Mouse (Mus musculus): ENCODE data around the gene Clip3.

Gene Clip3

DNA sequence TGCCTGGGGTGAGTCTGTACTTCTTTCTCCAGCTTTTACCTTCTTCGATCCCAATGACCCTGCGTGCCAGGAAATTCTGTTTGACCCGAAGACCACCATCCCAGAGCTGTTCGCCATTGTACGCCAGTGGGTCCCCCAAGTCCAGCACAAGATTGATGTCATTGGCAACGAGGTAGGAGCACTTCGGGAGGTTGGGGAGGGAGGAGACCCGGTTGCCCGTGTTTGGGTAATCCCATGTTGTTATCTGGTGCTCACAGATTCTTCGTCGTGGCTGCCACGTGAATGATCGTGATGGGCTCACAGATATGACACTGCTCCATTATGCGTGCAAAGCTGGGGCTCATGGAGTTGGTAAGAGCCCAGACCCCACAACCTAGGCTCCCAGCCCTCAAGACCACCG lies 5.3 kb downstream of the Clip3 start:
- no peak for DNase-seq

DNA sequence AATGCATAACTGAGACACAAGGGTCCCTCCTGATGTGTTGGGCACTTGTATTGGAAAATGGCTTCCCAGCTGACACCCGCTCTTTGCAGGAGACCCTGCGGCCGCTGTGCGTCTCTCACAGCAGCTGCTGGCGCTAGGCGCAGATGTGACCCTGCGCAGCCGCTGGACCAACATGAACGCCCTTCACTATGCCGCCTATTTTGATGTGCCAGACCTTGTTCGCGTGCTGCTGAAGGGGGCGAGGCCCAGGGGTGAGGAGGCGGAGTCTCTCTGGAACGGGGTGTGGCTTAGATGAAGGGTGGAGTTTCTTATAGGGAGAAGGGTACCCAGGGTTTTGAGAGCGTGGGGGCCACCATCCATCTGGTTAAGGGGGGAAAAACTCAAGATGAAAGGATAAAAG lies 5.7 kb downstream of the Clip3 start:
- no peak for DNase-seq

DNA sequence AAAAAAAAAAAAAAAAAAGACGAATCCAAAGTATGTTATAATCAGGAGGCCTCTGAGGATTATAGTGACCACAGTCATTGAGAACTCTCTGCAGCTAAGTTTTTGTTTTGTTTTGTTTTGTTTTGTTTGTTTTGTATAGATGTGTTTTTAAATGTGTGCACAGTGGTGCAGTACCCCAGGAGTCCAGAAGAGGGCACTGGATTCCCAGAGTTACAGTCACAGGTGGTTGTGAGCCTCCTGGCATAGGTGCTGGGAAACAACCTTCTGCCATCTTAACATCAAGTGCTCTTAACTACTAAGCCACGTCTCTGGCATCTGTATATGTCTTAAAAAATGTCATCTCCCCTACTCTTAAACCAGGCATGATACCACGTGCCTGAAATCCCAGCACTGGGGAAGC lies 9.4 kb downstream of the Clip3 start:
- DNase-seq = peak; percentile 47

DNA sequence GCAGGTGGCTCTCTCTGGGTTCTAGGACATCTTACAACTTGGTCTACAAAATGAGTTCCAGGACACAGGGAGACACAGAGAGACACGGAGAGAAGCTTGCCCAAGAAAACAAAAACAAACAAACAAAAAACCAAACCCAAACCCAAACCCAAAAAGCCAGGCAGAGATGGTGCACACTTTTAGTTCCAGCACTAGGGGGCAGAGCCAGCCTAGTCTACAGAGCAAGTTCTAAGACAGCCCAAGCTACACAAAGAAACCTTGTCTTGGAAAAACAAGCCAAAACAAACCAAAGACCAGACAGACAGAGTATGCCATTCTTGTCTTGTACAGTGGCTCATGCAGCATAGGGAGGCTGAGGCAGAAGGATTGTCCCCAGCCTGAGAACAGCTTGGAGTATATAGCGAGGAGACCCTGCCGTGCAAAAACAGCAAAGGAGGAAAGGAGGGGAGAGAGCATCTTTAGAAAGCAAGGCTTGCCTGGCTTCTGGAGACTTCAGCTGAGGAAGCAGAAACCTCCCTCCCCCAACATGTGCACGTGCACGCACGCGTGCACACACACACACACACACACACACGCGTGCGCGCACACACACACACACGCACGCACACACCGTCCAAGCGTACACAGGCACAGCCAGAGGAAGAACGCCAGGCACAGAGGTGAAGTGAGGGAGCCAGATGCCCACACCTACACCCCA lies 14.7 kb downstream of the Clip3 start:
- peak; percentile 21 for DNase-seq

DNA sequence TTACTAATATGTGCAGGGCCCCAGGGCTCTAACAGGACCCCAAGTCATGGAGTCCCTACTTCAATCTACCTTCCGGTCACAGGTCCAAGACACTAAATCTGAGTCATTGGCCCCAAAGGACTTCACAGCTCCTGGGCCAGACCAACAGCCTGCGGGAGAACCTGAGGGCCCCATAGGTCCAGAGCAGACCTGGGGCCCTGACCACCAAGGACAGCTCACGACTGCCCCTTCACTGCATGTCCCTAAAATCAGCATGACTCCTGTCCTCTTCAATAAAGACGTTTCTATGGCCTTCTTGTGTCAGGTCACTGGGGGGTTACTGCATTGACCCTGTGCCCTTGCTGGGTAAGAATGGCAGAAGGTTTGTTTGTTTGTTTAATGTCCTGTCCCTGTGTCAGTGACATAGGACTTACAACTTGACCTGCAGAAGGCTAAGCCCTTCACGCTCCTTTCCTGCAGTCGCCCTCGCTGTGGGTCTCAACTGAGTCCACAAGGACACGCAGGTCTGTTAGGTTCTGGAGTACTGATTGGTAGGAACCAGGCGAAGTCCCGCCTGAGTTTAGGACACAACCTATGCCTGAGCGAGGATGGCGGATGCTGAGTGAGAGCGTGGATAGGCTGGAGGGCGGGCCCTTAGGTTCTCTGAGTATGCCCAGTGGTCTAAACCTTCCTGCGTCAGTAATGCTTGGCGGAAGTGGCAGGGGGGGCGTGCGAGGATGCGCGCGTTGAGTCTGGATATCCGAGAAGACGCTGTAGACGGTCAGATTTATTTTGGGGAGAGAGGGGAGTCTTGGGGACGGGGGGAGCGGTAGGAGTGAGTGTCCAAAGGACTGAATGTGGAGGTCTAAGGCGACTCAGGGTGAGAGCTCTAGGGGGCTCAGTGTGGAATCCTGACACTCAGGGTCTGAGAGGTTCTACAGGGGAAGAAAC lies 16.8 kb downstream of the Clip3 start, which contains the start of gene Alkbh6:
Gene Alkbh6, plus strand, starts transcription at position 642 of the 930 bp plus-strand sequence.
- DNase-seq = peak; percentile 94

DNA sequence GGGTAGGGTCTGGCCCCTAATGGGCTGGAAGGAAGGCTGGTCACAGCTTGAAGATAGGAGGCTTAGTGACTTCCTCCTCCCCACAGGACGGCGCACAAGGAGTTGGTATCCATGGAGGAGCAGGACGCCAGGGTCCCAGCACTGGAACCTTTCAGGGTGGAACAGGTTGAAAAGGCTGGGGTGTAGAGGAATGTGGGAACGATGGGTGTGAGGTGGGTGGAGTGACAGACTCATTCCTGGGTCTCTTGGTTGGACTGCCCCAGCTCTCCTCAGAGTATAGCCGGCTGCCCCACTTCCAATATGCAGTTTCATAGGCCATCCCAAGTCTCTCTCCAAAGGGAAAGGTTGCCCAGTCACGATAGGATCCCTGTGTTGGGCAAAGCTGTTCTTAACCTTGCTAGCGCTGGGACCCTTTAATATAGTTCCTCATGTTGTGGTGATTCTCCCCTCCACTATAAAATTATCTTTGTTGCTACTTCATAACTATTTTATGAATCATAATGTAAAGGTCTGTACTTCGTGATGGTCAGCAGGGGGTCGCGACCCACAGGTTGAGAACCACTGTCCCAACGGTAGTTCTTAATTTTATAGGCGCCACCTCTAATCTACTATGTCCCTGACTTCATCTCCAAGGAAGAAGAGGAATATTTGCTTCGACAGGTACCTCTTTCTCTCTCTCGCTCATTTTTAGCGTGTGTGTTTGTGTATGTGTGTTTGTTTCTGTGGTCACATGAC lies 18.0 kb downstream of the Clip3 start:
- no peak for DNase-seq

DNA sequence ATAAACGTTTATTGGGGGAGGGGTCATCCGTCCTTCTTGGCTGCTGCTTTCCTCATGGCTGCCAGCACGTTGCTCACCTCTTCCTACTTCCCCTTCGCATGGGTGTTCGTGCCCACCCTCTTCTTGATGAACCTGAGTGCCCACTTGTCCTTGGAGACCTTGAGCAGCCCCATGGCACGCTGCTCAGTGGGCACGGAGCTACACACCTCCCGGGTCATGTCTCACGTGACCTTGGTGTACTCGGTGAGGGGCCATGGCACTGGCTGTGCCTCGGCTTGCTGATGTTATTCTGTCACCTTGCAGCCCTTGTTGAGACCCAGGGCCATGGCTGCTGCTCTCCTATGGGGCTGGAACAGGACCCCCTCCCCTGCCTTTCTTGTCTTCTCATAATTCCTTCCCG lies 18.6 kb downstream of the Clip3 start:
- no peak for DNase-seq

DNA sequence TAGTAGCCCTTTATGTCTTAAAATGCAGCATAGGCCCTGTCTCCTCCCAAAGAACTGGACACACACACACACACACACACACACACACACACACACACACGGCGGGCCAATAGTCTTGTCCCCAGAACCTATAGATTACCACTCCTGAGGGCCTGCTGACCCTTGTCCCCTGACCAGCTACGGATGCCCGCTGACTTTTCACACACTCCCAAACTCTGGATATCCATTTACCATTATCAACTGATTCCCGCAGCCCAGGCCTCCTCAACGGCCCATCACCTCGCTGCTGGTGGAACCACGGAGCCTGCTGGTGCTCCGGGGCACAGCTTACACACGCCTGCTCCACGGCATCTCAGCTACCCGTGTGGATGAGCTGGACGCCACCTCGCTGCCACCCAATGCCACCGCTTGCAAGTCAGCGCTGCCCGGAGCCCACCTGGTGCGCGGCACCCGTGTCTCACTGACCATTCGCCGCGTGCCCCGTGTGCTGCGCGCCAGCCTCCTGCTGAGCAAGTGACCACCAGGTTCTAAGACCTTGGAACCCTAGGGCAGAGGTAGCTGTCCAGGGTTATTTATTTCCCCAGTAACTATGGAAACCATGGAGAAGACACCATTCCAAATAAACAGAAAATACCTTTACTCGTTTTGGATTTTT lies 22.3 kb downstream of the Clip3 start:
- DNase-seq = no peak

DNA sequence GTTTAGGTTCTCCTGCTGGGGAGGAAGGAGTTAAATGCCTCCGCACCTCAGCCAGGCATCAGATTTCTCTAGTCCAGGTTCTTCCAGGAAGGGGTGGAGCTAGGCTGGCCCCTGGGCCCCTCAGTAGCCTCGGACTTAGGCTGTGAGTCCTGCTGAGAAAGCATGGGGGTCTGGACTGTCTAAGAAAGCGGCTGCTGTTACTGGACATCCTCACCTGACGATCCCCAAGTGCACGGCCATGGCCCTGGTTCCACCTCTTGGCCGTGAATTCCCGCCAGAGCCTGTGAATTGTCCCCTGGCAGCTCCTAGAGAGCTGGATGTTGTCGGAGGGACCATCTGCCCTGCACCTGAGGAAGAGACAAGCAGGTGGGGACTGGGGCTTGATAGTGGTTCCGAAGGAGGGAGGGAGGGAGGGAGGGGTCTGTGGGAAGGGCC lies 23.2 kb downstream of the Clip3 start, which contains the start of gene Syne4:
Gene Syne4, plus strand, starts transcription at position 87 of the 435 bp plus-strand sequence.
- no peak for DNase-seq

DNA sequence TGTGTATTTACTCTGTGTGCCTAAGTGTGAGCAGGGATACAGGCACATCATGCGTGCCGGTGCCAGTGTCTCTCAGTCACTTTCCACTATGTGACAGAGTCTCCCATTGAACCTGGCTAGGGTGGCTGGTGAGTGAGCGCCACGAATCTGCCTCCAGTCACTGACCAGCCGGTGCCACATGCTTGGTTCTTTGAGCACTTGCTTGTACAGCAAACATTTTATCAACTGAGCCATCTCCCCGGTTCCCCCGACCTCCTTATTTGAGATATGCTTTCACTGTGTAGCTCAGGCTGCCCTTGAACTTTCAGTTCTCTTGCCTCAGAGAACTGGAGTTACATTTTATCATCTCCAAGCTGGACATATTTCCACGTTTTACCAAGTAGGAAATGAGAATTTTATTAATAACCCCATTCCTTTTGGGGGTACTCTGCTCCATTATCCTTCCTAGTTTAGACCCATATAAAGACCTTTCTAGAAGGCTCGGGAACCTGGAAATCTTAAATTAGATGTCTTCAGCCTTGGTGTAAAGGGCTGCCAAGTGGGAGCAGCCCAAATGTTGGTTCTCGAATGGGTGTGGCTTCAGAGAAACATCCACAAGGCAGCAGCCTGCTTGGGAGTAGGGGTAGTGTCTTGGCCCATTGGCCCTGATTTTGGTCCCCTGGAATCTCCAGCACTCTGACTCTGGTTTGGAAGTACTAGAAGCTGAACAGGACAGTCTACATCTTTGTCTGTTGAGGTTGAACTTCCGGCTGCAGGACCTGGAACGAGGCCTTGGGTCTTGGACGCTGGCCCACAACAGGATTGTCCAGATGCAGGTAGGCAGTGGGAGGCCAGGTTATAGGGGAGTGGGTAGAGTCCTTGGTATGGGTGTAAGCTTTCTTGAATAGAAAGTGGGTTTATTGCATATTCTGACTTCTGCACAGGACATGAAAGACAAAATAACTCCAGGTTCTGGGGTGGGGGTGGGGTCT lies 24.3 kb downstream of the Clip3 start:
- DNase-seq = no peak

DNA sequence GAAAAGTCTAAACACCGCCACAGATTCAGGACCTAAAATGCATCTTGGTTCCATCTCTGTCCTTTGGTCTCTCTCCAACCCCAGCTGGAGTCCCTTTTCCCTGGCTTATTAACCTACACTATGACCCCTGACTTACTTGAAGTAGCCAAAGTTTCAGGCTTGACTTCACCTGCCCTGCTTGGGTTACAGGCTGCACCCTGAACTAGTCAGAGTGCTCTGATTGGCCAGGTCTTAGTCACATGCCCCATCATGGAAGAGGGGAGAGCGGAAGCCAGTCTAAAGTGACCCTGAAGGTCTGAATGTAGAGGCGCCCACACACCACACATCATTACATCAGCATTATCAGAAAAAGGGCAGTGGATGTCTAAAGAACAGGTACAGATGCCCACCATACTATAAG lies 26.6 kb downstream of the Clip3 start:
- no peak for DNase-seq

DNA sequence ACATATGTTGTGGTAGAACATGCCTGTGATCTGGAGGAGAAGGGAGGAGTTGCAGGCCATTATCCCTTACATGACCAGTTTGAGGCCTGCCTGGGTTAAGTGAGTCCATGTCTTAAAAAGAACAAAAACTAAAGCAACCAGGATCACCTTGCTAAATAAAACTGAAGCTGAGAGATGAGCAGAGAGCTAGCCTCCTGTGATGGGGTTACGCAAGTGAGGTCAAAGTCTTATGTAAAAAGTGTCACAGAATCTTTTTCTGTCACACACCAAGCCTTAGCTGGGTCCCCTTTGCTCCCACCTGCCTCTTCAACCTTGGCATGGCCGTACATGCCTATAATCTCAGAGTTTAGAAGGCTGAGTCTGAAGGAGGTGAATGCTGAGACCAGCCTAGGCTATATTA lies 29.4 kb downstream of the Clip3 start:
- no peak for DNase-seq

DNA sequence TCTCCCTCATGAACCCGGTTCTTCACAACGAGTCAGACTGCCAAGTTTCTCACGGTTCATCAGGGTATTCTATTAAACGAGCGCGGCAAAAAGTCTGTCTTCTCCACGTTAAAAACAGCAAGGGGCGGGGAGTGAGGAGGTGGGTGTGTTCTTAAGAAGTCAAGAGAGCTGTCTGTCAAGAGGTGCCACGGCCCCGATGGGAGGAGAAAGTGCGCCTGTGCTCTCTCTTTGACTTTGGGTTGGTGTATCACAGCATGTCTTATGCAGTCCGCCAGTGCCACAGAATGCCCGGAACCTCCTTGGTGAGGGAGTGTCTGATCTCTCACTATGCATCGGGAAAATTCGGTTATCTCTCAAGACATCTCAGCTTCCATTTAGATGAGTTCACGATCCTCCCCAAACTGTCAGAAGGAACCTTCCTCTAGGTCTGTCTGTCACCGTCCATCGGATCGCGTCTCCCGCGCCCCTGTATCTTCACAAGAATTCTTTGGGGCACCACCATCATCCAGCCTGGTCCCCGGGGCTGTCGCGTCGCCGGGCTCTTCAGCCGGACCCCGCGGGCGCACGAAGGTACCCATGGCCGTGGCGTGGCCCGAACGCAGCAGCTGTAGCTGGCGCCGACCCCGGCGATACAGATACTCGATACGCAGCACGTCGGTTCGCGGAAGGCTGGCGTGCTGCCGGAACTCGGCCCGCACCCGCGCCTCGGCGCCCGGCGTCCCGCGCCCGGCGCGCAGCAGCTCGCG lies 30.2 kb downstream of the Clip3 start, which contains the start of gene E130208F15Rik:
Gene E130208F15Rik, plus strand, starts transcription at position 202 of the 746 bp plus-strand sequence.
- DNase-seq = peak; percentile 82

DNA sequence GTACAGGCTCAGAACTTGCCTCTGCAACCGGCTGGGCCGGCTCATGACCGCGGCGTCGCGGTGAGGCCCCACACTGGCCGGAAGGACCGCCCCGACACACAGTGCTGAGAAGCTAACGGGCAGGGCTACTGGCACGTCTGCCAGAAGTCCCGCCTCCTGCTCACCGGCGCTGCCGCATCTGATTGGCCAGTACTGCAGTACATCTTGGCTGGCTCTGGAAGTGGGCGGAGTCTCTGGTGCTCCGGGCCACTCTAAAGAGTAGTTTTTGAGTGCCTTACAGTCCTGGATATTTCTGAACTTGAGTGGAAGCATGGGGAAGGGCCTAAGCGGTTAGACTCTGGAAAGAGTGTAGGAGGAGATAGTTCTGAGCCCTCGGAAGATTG lies 30.7 kb downstream of the Clip3 start:
- DNase-seq = peak; percentile 96

DNA sequence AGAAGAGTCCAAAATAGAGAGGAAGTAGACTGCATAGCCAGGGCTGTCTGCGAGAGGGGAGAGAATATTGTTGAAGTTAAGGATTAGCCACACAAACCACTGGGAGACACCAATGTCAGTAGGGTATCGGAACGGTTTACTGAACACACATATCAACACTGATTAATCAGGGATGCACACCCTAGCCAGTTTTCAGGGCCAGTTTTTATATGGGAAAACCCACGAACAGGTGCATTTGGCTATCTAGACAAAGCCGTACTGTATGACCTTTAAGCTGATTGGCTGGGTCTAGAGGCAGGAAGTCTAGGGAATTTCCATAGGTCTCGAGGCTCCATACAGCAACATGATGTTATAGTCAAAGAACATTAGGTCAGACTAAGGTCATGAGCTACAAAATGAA lies 31.3 kb downstream of the Clip3 start:
- no peak for DNase-seq

DNA sequence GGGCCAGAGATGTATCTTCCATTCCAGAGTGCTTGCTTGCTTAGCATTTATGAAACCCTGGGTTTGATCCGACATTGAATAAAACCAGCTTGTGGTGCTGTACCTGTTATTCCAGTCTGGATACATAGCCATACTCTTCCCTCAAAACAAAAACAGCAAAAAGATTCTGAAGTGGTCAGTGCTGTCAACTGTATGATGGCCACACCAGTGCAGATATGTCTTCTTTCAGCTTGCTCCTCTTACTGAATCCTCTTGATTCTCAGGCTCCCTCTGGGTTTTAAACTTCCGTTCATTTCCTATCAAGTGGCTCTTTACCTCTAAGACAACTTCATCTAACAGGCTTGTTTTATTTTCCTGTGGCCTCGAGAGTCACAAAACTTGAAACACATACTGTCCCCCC lies 32.3 kb downstream of the Clip3 start, which contains the start of gene Sdhaf1:
Gene Sdhaf1, minus strand, starts transcription at position 101 of the 400 bp plus-strand sequence.
- no peak for DNase-seq

DNA sequence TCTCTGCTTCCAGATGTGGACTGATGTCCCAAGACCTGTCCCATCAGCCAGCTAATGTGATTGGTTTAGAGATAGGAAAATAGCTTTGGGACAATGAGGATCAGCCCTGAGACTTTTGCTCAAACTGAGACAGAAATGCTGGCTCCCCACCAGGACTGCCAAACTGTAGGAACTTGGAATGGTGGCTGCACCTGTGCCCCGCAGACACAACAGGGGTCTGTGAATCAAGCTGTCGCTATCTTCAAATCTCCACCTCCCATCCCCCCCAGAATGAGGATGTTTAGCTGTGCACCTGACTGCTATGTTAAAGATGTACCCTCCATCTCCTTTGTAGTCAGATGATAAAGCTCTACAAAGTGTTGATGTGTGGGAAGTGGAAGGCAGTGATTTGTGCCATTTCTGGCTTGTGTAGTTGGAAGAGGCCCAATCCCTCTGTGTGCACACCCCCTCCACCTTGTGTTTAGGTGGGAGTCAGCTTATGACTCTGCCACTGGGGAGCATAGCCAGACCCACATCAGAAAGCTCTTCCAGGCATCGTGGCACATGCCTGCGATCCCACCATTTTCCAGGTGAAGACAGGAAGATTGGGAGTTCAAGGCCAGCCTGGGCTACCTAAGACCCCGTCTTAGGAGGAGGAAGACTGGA lies 32.9 kb downstream of the Clip3 start:
- no peak for DNase-seq

DNA sequence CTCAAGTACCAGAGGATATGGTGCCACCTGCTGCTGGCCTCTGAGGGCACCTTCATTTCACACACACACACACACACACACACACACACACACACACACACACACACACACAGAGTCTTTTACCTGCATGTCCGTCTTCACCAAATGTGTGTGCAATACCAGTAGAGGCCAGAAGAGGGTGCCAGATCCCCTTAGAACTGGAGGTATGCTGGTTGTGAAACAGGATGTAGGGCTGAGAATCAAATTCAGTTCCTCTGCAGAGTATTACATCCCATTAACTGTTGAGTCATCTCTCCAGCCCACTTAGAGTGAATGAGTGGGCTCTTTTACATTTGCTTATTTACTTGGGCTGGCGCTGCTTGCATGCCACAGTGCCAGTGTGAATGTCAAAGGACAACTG lies 33.8 kb downstream of the Clip3 start:
- peak; percentile 76 for DNase-seq

DNA sequence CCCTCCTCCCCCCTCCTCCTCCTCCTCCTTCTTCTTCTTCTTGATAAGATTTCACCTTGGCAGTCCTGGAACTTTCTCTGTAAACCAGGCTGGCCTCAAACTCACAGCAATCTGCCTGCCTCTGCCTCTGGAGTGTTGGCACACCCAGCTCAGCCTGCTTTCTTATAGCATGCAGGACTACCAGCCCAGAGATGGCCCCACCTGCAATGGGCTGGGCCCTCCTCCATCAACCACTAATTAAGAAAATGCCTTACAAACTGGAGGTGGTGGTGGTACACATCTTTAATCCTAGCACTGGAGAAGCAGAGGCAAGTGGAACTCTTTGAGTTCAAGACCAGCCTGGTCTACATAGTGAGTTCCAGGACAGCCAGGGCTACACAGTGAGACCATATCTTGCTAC lies 34.9 kb downstream of the Clip3 start:
- no peak for DNase-seq

DNA sequence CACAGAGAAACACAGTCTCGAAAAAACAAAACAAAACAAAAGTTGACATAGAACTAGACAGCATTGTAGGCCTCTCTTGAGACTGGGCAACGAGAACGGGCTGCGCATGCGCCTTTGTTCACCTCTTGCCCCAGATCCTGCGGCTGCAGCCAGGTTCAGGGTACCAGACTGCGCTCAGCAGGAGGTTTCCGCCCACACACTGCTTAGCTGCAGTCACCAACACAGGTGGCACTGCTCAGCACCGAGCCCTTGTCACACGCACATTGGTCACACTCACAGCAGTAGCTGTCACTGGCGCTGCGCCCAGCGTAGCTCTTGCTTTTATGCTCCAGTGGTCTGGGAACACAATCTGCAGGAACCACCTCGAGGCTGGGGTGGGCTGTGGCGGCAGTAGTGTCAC lies 35.6 kb downstream of the Clip3 start:
- DNase-seq = no peak

Data from thymus, postnatal 14 days (tissue).